Mouse (Mus musculus): ENCODE data around the gene Vps4a.
A peak's percentile ranks its signal among the peaks of the same experiment; 100 is the strongest.
"Not testable (repeated sequence)": the region's sequence is repeated elsewhere in the genome, so short reads cannot be mapped to it uniquely, and the experiment has no call there.

The Vps4a gene

GRCm38 (mm10) chr8:107030650-107031576, at the start of gene Vps4a:
Gene Vps4a, plus strand, starts transcription at chr8:107031222.
- DNase-seq (ENCODE audit: low spot score), result peak; percentile 96

DNA sequence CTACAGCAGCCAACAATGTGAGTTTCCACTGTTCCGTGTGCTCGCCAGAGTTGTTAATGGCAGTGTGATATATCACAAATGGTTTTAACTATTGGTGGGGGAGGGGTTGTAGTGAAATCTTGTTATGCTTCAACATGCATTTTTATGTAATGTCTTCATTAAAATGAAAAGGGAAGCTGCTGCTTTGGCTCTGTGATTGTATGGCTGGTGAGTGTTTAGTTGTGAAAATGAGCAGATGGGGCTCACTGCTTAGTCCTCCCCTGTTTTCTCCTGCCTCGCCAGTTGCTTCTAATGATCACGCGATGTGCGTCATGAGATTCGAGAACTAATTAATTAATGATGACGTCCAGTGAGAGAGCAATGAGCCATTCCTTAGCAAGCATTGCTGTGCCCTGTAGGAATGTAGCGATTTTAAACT, 45.6 kb upstream of the Vps4a start:
- DNase-seq (ENCODE audit: low spot score), result no peak

DNA sequence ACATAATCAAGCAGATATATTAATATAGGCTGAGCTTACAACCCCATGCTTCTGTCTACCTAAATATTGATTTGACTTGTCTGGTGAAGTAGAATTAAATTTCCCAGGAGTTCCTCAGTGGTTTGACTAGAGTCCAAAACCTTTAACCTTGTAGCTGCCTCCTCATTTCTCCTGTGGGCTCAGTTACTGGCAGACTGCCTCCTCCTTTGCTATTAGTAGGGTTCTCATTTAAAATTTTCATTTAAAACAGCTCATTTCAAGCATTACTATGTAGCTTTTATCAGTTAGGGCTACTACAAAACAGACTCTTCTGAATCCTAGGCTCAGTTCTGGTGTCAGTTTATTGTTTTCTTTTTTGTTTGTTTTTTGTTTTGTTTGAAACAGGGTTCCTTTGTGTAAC, 45.1 kb upstream of the Vps4a start:
- DNase-seq (ENCODE audit: low spot score), result no peak

DNA sequence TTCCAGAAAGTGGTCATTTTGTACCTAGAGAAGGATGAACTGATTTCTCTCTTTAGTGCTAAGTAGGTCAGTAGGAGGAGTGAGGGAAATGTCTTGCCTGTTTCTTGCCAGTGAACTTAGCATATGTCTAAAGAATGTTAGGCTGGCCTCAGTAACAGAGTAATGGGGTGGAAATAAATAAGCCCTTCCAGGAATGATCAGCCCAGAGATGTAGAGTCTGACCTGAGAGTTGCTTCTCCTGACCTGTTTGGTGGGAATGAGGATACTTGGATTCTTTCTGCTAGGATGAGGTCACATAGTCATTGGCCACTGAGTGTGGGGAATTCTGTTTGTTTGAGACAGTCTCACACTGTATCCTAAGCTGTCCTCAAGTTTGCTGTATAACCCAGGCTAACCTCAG, 43.5 kb upstream of the Vps4a start:
- DNase-seq (ENCODE audit: low spot score), result no peak

DNA sequence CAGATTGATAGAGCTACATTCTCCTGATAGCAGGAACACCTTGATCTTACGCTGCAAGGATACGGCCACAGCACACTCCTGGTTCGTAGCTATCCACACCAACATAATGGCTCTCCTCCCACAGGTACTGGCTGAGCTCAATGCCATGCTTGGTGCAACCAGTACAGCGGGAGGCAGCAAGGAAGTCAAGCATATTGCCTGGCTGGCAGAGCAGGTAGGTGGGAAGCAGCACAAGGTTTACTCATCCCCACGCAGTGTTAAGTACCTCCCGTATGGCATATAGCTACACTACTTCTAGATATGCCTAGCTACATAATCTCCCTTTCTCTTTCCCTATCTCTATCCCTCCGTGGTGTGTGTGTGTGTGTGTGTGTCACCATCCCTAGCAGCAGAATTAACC, 39.6 kb upstream of the Vps4a start:
- DNase-seq (ENCODE audit: low spot score), result no peak

DNA sequence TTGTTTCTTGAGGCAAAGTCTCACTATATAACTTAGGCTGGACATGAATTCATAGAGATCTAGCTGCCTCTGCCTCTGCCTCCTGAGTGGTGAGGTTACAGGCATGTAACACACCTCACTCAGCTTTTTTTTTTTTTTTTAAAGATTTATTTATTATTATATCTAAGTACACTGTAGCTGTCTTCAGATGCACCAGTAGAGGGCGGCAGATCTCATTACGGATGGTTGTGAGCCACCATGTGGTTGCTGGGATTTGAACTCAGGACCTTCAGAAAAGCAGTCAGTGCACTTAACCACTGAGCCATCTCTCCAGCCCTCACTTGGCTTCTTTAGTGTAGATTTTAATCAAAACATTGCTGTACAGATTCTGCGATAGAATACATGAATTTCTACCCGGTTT, 34.7 kb upstream of the Vps4a start:
- DNase-seq (ENCODE audit: low spot score), result not testable (repeated sequence)

DNA sequence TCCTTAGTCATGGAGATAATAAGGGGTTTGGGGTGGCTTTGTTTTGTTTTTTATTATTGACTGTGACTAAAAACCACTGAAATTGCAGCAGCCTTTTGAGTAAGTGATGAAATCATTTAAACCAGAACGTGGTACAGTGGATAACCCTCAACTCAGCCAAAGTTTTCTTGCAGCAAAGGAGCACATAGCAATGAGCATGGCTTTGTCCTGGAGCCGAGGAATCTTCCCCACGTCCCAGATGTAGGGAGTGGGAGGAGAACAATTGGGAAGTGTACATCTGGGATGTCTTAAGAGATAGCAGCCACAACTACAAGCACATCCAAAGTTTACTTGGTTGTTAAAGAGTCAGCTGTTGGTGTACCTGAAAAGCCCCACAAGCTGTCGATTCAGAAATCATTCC, 33.6 kb upstream of the Vps4a start:
- DNase-seq (ENCODE audit: low spot score), result no peak

GRCm38 (mm10) chr8:106999068-106999467, 32.0 kb upstream of the Vps4a start:
- peak; percentile 49 for DNase-seq (ENCODE audit: low spot score)

DNA sequence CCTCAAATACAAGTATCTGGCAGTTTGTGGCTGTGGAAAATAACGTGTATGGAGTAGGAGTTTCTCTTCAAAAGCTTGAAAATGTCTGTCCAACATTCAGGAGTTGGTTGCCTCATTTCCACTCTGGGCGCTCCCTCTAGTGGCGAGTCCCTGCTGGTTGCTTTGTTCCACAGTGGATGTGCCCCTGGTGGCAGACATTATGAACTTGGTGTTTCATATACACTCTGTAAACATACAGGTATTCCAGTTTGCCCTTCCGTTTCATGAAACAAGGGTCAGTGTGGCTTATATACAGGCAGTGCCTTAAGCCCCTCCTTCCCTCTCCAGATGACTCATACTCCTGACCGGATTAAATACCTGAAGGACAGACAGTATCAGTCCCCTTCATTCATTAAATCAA, 28.5 kb upstream of the Vps4a start:
- DNase-seq (ENCODE audit: low spot score), result peak; percentile 87

GRCm38 (mm10) chr8:107007795-107008194, 23.2 kb upstream of the Vps4a start:
- no peak for DNase-seq (ENCODE audit: low spot score)

DNA sequence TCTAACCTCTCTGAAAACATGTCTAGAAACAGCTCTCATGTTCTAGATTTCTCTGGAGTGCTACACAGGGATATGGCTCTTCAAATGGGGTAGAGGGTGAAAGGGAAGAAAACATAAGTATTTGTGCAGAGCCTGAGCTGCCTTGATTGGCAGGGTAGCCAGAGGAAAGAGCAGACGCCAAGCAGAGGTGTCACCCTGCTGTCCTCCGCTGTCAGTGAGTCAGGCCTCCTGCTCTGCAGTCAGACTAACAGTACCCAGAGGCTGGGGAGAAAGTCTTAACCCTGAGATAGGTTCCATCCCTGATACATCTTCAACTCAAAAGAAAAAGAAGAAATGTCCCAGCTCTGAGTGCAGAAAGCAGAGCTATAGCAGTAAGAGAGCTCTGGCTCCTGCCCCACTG, 18.4 kb upstream of the Vps4a start:
- no peak for DNase-seq (ENCODE audit: low spot score)

GRCm38 (mm10) chr8:107014915-107015314, 16.1 kb upstream of the Vps4a start:
- DNase-seq (ENCODE audit: low spot score), result no peak

DNA sequence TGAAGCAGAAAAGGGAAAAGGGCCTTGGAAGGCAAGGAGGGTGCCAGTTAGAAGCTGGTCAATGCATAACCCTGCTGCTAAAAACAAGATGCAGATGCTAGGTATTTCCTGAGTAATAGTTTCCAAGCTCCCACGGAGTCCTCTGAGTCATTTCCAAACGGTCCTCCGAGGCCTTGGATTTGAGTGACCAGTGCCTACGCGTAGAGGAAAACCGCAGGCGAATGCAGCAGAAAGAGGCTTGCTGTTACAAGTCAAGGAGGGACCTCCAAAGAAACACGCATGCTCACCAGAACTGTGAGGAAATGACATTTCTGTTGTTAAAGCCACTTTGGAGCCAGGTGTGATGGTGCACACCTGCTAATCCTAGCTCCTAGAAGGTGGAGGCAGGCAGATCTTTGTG, 7.5 kb upstream of the Vps4a start:
- no peak for DNase-seq (ENCODE audit: low spot score)

GRCm38 (mm10) chr8:107029310-107029709, 1.7 kb upstream of the Vps4a start:
- no peak for DNase-seq (ENCODE audit: low spot score)

DNA sequence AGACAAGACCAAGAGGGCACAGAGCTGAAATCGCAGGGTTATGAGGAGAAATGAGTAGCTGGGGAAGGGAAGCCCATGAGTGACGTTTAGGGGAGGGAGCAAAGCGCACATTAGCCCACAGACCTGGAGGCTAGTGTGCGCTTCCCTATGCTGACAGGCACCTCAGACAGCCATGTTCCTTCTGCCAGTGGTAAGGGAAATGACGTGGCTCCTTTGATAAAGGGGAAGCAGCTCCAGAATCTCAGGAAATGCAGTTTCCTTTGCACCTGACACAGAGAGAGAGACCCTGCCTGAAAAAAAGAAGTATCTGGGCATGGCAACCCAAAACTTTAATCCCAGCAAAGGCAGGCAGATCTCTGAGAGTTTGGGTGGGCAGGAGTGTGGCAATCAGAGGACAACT, 964 bp upstream of the Vps4a start:
- no peak for DNase-seq (ENCODE audit: low spot score)

DNA sequence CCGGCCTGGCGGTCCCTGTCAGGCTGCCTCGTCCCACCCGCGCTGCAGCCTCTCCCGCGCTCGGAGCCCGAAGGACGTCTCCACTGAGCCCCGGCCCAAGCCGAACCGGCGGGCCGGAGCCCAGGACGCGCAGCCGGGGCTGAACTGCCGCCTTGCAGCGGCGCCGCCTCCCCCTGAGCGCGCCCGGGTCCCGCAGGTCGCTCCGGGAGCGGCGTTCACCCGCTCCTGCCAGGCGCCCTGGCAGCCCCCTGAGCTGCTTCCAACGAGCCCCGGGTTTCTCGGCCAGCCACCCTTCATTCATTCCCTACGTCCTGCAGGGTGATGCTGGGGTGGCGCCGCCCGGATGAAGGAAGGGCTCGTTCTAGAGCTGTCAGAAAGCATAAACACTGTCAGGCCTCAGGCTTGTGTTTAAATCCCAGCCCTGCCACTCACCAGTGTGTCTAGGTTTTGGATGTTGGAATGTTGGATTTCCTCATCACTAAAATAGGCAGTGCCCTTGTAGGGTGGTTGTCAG, 612 bp downstream of the Vps4a start:
- DNase-seq (ENCODE audit: low spot score), result no peak

GRCm38 (mm10) chr8:107033609-107034008, 2.6 kb downstream of the Vps4a start:
- DNase-seq (ENCODE audit: low spot score), result not testable (repeated sequence)

GRCm38 (mm10) chr8:107035641-107036040, 4.6 kb downstream of the Vps4a start:
- no peak for DNase-seq (ENCODE audit: low spot score)

- no peak for DNase-seq (ENCODE audit: low spot score)
Measured at GRCm38 (mm10) chr8:107036626-107037025, 5.6 kb downstream of the Vps4a start.

GRCm38 (mm10) chr8:107040632-107041031, 9.6 kb downstream of the Vps4a start:
- no peak for DNase-seq (ENCODE audit: low spot score)

DNA sequence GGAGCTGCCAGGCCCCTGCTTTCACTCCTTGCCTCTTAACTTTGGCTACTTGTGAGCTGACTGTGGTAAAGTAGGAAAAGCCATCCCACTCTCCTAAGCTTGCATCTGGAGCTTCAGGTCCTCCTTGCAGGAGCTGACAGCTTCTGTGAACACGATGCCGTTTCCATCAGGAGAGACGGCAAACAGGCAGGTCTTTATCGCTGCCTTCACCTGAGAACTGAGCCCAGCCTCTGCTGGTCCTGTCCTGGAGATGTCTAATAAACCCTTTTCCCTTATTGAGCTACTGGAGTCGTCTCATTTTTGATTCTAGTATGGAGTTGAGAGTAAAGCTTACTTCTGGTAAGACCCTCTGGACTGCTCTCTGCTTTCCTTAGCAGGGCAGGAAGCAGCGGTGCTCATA, 14.5 kb downstream of the Vps4a start:
- no peak for DNase-seq (ENCODE audit: low spot score)

DNA sequence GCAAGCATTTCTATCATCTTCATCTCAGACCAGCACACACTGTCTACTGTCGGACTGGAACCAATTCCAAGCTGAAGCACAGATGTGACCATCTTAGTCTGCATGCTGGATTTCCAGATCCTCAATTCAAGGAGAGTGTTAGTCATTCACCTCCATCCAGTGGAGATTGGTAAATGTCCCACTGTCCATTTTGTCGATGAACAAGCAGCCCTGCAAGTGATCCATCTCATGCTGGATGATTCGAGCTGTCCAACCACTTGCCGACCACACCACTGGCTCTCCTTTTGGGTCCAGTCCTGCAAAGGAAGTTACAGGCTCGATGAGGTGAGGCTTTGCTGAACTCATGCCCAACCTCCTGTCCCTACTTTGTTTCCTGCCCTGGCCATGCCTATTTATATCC, 16.0 kb downstream of the Vps4a start:
- DNase-seq (ENCODE audit: low spot score), result no peak

DNA sequence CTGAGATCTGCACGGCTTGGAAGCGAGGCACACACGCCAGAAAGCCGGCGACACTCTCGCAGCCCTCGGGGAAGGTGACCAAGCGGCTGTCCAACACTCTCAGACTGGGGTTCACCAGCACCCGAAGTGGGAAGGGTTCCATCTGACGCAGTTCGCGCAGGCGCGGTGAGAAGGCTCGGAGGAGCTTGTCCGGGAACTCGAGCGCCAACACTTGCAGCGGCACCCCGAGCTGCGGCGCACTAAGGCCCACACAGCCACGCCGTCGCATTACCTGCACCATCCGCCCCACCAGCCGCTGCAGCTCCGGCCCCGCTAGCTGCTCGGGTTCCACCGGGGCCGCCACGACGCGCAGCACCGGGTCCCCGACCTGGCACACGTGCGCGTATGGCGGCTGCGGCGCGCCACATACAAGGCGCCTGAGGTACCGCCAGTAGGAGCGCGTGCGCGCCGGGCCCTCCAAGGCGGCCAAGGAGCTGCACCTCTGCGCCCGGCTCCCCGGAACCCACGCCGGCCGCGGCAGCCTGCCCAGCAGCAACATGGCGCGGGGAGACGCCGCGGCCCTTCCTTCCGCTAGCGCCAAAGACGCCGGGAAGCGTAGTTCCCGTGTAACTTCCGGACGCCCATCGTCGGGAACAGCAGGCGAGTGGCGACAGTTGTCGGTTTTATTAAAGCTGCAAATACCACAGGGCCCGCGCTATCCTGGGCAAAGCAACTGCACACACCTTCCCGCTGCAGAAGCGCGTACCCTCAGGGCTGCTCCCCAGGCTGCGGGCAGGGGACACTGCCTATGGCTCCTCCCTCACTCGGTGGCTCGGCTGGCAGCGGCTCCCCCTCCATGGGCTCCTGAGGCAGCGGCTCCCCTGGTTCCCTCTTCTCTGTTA, 17.3 kb downstream of the Vps4a start, which contains the start of gene Pdf:
Gene Pdf, minus strand, starts transcription at position 554 of the 881 bp plus-strand sequence.
- peak; percentile 55 for DNase-seq (ENCODE audit: low spot score)
